Mouse (Mus musculus) natural killer cell, adult 2 months (primary cell): ENCODE data around the gene Eef2k.
"Not testable (repeated sequence)": the region's sequence is repeated elsewhere in the genome, so short reads cannot be mapped to it uniquely, and the experiment has no call there.

Experiments
- DNase-seq, 2 experiments: peaks; one replicate each; pipeline ENCODE4 v3.0.0; 2022; ENCODE audit warnings: low spot score in 2 of 2

Eef2k gene

GRCm38 (mm10) chr7:120879972-120880371 lies 37.3 kb downstream of the Eef2k start:
- DNase-seq, result no peak

GRCm38 (mm10) chr7:120880770-120881169 lies 38.1 kb downstream of the Eef2k start:
- DNase-seq, result no peak

- DNase-seq, result no peak
Measured at GRCm38 (mm10) chr7:120881451-120881850, 38.8 kb downstream of the Eef2k start.

- no peak for DNase-seq
Measured at GRCm38 (mm10) chr7:120882674-120883073, 40.0 kb downstream of the Eef2k start.

GRCm38 (mm10) chr7:120883523-120884290 lies 41.1 kb downstream of the Eef2k start:
- DNase-seq, result peak in 1 of 2 experiments; percentile 32

GRCm38 (mm10) chr7:120884746-120885145 lies 42.1 kb downstream of the Eef2k start:
- no peak for DNase-seq

GRCm38 (mm10) chr7:120893123-120893522 lies 50.5 kb downstream of the Eef2k start:
- no peak for DNase-seq

GRCm38 (mm10) chr7:120897054-120897453 lies 54.4 kb downstream of the Eef2k start:
- DNase-seq, result no peak

- no peak for DNase-seq
Measured at GRCm38 (mm10) chr7:120897711-120898335, 55.2 kb downstream of the Eef2k start.

- no peak for DNase-seq
Measured at GRCm38 (mm10) chr7:120900191-120900590, 57.6 kb downstream of the Eef2k start.

- no peak for DNase-seq
Measured at GRCm38 (mm10) chr7:120901701-120902100, 59.1 kb downstream of the Eef2k start.

- DNase-seq, result no peak
Measured at GRCm38 (mm10) chr7:120902931-120903330, 60.3 kb downstream of the Eef2k start.

- peak in 1 of 2 experiments; percentile 20 for DNase-seq
Measured at GRCm38 (mm10) chr7:120910172-120910571, 67.5 kb downstream of the Eef2k start.

GRCm38 (mm10) chr7:120911268-120911667 lies 68.6 kb downstream of the Eef2k start:
- DNase-seq, result not testable (repeated sequence)

- peak in 1 of 2 experiments; percentile 21 for DNase-seq
Measured at GRCm38 (mm10) chr7:120913332-120913731, 70.7 kb downstream of the Eef2k start.

GRCm38 (mm10) chr7:120916262-120916875 lies 73.7 kb downstream of the Eef2k start:
- DNase-seq, result no peak

- DNase-seq, result no peak
Measured at GRCm38 (mm10) chr7:120917279-120917591, 74.6 kb downstream of the Eef2k start.

- DNase-seq, result peak; percentile 100
Measured at GRCm38 (mm10) chr7:120917592-120918461, 75.2 kb downstream of the Eef2k start, which contains the start of gene Polr3e. TSS of gene Polr3e (plus strand) at chr7:120917744.

- peak; percentile 84 to 85 for DNase-seq
Measured at GRCm38 (mm10) chr7:120918526-120918962, 75.9 kb downstream of the Eef2k start.

- DNase-seq, result no peak
Measured at GRCm38 (mm10) chr7:120933110-120933509, 90.5 kb downstream of the Eef2k start.

GRCm38 (mm10) chr7:120933680-120934195 lies 91.1 kb downstream of the Eef2k start:
- DNase-seq, result no peak
